Mouse (Mus musculus) midbrain, postnatal 0 days (tissue): ENCODE data around the gene Natd1. TPM values are rescaled to one million over a fixed set of nuclear protein-coding genes. Genes with fewer than 3 reads are reported as not detected.

Experiments used
- ATAC-seq: fragments of 200-750 bp; cut with Nextera tagmentation; 2 replicates; pipeline ENCODE4 v1.8.0; 2017; ENCODE audit warnings: moderate number of reproducible peaks, mild to moderate bottlenecking, moderate TSS enrichment, moderate library complexity; ENCODE audit not compliant: low FRiP score
- DNase-seq: peaks from one replicate; pipeline ENCODE4 v3.0.0-alpha.2; 2015; ENCODE audit warnings: low spot score
- H3K27ac ChIP-seq: fragments of 300-500 bp; sonication (generic); 2 replicates; pipeline ENCODE4 v1.5.1; 2014; ENCODE audit warnings: low read depth, mild to moderate bottlenecking, low read length, mixed read lengths
- H3K27me3 ChIP-seq: fragments of 300-500 bp; sonication (generic); 2 replicates; pipeline ENCODE4 v1.6.1; 2014; ENCODE audit warnings: low read length, control low read depth, mixed read lengths; ENCODE audit not compliant: insufficient read depth
- H3K36me3 ChIP-seq: fragments of 300-500 bp; sonication (generic); 2 replicates; pipeline ENCODE4 v1.6.1; 2014; ENCODE audit warnings: low read length, control low read depth, mixed read lengths; ENCODE audit not compliant: insufficient read depth
- H3K4me1 ChIP-seq: fragments of 300-500 bp; sonication (generic); 2 replicates; pipeline ENCODE4 v1.6.1; 2014; ENCODE audit warnings: mild to moderate bottlenecking, control low read depth, antibody characterized with exemption, low read length, mixed read lengths; ENCODE audit not compliant: insufficient read depth
- H3K4me2 ChIP-seq: fragments of 300-500 bp; sonication (generic); 2 replicates; pipeline ENCODE4 v1.6.1; 2014; ENCODE audit warnings: low read depth, mild to moderate bottlenecking, low read length, mixed read lengths; ENCODE audit not compliant: poor library complexity, severe bottlenecking
- H3K4me3 ChIP-seq: fragments of 300-500 bp; sonication (generic); 2 replicates; pipeline ENCODE4 v1.5.1; 2014; ENCODE audit warnings: low read depth, mild to moderate bottlenecking, low read length, moderate library complexity
- H3K9ac ChIP-seq: fragments of 300-500 bp; sonication (generic); replicated peaks from 2 replicates; pipeline ENCODE4 v1.6.1; 2014; ENCODE audit warnings: mild to moderate bottlenecking, low read length, moderate library complexity, mixed read lengths; ENCODE audit not compliant: poor library complexity, severe bottlenecking
- H3K9me3 ChIP-seq: fragments of 300-500 bp; sonication (generic); 2 replicates; pipeline ENCODE4 v1.6.1; 2016; ENCODE audit warnings: low read length, control low read depth
- CTCF ChIP-seq: IDR thresholded peaks from 2 replicates; pipeline ENCODE4 v1.5.1; 2016; ENCODE audit warnings: antibody characterized with exemption, mild to moderate bottlenecking
- WGBS: fragments of 180-500 bp; shearing (Covaris S2); extraction: QIAGEN DNeasy Blood & Tissue Kit; methylation state at CpG from one replicate; pipeline ENCODE4 v1.1.7; 2014; 5-methylcytosine and 5-hydroxymethylcytosine counted together
- polyA plus RNA-seq: library from polyadenylated mRNA; unstranded; fragments of >200 nt; fragmentation: Nextera tagmentation; extraction: Ambion mirVana; gene quantifications from 2 replicates; pipeline ENCODE4 v1.2.1, GENCODE M21; 2015
- total RNA-seq: library from RNA; depleted of rRNA; stranded (reverse); fragments of >200 nt; gene quantifications from 2 replicates; pipeline ENCODE4 v1.2.3, GENCODE M21; 2014

The Natd1 gene
- total and polyA plus RNA-seq, 2 experiments from 2014 or later: 15.9 to 33.5 TPM

GRCm38 (mm10) chr11:60867904-60868303 lies 46.6 kb downstream of the Natd1 start:
- H3K4me1 ChIP-seq: no peaks in the 10 kb centered on the region
- H3K27me3 ChIP-seq: no peaks in the 10 kb centered on the region
- ATAC-seq (no peak), DNase-seq (peak; percentile 9)
- no peak for TF ChIP-seq CTCF
- H3K27ac ChIP-seq: no peak overlapping the region
- peaks cover 23% of the 10 kb centered on the region for H3K36me3 ChIP-seq
- no peak overlapping the region for H3K4me2 ChIP-seq
- no peak overlapping the region for H3K9ac ChIP-seq
- 64% methylated on average over 8 of the region's 8 CpGs for WGBS
- H3K9me3 ChIP-seq: no peaks in the 10 kb centered on the region
- H3K4me3 ChIP-seq: no peak overlapping the region

- no peak overlapping the region for H3K4me3 ChIP-seq
- H3K36me3 ChIP-seq: peaks cover 27% of the 10 kb centered on the region
- no peaks in the 10 kb centered on the region for H3K27me3 ChIP-seq
- no peak overlapping the region for H3K9ac ChIP-seq
- H3K4me2 ChIP-seq: no peak overlapping the region
- DNase-seq (no peak), ATAC-seq (no peak)
- H3K27ac ChIP-seq: no peak overlapping the region
- 83% methylated on average over 3 of the region's 3 CpGs for WGBS
- TF ChIP-seq CTCF: no peak
- no peaks in the 10 kb centered on the region for H3K4me1 ChIP-seq
- no peaks in the 10 kb centered on the region for H3K9me3 ChIP-seq
Measured at GRCm38 (mm10) chr11:60867456-60867855, 47.1 kb downstream of the Natd1 start.

DNA sequence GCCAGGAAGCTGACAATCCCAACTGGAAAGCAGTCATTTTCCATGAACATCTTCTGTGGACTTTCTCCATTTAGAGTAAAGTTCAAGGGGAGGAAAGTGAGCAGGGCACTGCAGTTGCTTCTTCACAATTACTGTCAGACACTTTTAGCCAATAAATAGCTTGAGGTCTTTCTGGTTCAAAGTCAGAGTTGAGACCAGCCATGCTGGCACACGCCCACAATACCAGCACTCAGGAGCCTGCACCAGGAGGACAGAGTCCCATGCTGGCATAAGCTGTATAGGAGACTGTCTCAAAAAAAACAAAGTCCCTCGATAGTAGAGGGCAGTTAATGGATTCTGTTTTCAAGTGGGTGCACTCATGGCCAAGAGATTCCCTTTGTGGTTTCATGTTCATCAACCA lies 48.5 kb downstream of the Natd1 start:
- ATAC-seq: no peak
- 63% methylated on average over 2 of the region's 2 CpGs for WGBS
- Histone ChIP-seq H3K27ac (no peak overlapping the region), H3K4me3 (no peak overlapping the region), H3K9ac (no peak overlapping the region), H3K4me1 (no peaks in the 10 kb centered on the region), H3K4me2 (no peak overlapping the region), H3K9me3 (no peaks in the 10 kb centered on the region), H3K36me3 (peaks cover 27% of the 10 kb centered on the region), H3K27me3 (no peaks in the 10 kb centered on the region)
- TF ChIP-seq CTCF: no peak
- DNase-seq: no peak

DNA sequence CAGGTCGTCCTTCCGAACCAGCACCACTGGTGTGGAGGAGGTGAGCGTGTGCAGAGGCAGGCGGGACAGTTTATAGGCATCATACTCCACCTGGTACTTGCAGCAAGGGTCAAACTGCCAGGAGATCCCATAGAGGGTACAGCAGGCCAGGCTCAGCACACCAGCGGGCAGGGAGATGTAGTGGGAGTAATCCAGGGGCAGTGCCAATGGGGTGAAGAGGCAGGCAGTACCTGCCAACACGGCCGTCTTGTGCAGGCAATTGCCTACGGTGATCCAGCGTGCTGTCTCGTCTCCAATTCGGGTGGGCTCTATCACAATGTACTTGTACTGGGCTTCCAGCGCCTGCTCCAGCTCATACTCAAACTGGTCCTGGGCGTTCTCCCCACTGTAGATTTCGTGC lies 49.6 kb downstream of the Natd1 start:
- Histone ChIP-seq H3K4me1 (no peaks in the 10 kb centered on the region), H3K9ac (no peak overlapping the region), H3K4me2 (no peak overlapping the region), H3K9me3 (no peaks in the 10 kb centered on the region), H3K36me3 (peaks cover 29% of the 10 kb centered on the region), H3K4me3 (no peak overlapping the region), H3K27ac (no peak overlapping the region), H3K27me3 (no peaks in the 10 kb centered on the region)
- DNase-seq (no peak), ATAC-seq (no peak)
- WGBS: 92% methylated on average over 14 of the region's 14 CpGs
- no peak for TF ChIP-seq CTCF

- ATAC-seq: no peak
- Histone ChIP-seq H3K36me3 (peaks cover 29% of the 10 kb centered on the region), H3K9me3 (no peaks in the 10 kb centered on the region), H3K27ac (no peak overlapping the region), H3K9ac (no peak overlapping the region), H3K4me1 (no peaks in the 10 kb centered on the region), H3K4me3 (no peak overlapping the region), H3K4me2 (no peak overlapping the region), H3K27me3 (no peaks in the 10 kb centered on the region)
- no peak for TF ChIP-seq CTCF
- whole genome bisulfite sequencing: 89% methylated on average over 2 of the region's 2 CpGs
- no peak for DNase-seq
Measured at GRCm38 (mm10) chr11:60864166-60864565, 50.4 kb downstream of the Natd1 start.

GRCm38 (mm10) chr11:60863196-60863595 lies 51.4 kb downstream of the Natd1 start:
- no peaks in the 10 kb centered on the region for H3K4me1 ChIP-seq
- no peaks in the 10 kb centered on the region for H3K27me3 ChIP-seq
- no peak for TF ChIP-seq CTCF
- no peak overlapping the region for H3K27ac ChIP-seq
- DNase-seq: peak; percentile 8
- H3K4me2 ChIP-seq: no peak overlapping the region
- no peak overlapping the region for H3K9ac ChIP-seq
- no peak for ATAC-seq
- no peak overlapping the region for H3K4me3 ChIP-seq
- WGBS: 91% methylated on average over 4 of the region's 4 CpGs
- peaks cover 29% of the 10 kb centered on the region for H3K36me3 ChIP-seq
- no peaks in the 10 kb centered on the region for H3K9me3 ChIP-seq
